Mouse (Mus musculus): ENCODE measurements at regions not wholly inside any gene's neighbourhood (a gene's known extent, or its start where the extent isn't known, plus 50 kb on each side); places are given as distances from the start of the nearest gene placed in this dataset.

- no peak for TF ChIP-seq POLR2A (IDR thresholded peaks at IDR 0.05; ENCODE audit: low read depth, low read length)
- TF ChIP-seq CTCF (IDR thresholded peaks at IDR 0.05; ENCODE audit: extremely low read depth, insufficient read depth, insufficient read length, insufficient replicate concordance), result no peak
Observed at GRCm38 (mm10) chr4:99491536-99492514, 164.3 kb upstream of the Foxd3 start.

Data from spleen, adult 2 months (tissue).